Mouse (Mus musculus) brain, embryonic 14.5 days (tissue): ENCODE data around the gene Cd300lg.

Source experiments
- CTCF ChIP-seq: fragments of 200-500 bp; IDR thresholded peaks from 2 replicates; pipeline ENCODE4 v1.5.1; 2012; ENCODE audit warnings: inconsistent platforms, mild to moderate bottlenecking, moderate library complexity, borderline replicate concordance; ENCODE audit not compliant: insufficient read depth, insufficient read length; ENCODE audit errors: extremely low read depth
- POLR2A ChIP-seq: fragments of 200-500 bp; IDR thresholded peaks from 2 replicates; pipeline ENCODE4 v1.6.1; 2012; ENCODE audit warnings: mild to moderate bottlenecking, inconsistent platforms, borderline replicate concordance; ENCODE audit not compliant: poor library complexity, insufficient read depth, insufficient read length, severe bottlenecking; ENCODE audit errors: extremely low read depth

GRCm38 (mm10) chr11:102095676-102096075, 54.4 kb downstream of the Cd300lg start:
- TF ChIP-seq CTCF (no peak), POLR2A (no peak)
